Mouse (Mus musculus): ENCODE data around the gene Ubc. TPM values are rescaled to one million over a fixed set of nuclear protein-coding genes. Genes with fewer than 3 reads are reported as not detected.

The Ubc gene
- polyA plus RNA-seq, 1 experiment, result 585 TPM

- Histone ChIP-seq H3K4me1 (replicated peaks; ENCODE audit: control insufficient read depth, insufficient read depth, low read length) (peaks cover 11% of the 10 kb centered on the region), H3K4me3 (ENCODE audit: control insufficient read depth, insufficient read depth, low read length) (no peak overlapping the region), H3K27ac (ENCODE audit: control insufficient read depth, insufficient read depth, low read length) (no peak overlapping the region), H3K36me3 (ENCODE audit: control insufficient read depth, insufficient read depth, low read length) (no peaks in the 10 kb centered on the region), H3K27me3 (ENCODE audit: control insufficient read depth, insufficient read depth, low read length) (no peaks in the 10 kb centered on the region)
- TF ChIP-seq CTCF (IDR thresholded peaks at IDR 0.05; ENCODE audit: borderline replicate concordance, control insufficient read depth, extremely low read depth, insufficient read depth, low read length, poor library complexity) (no peak), POLR2A (IDR thresholded peaks at IDR 0.05; ENCODE audit: control insufficient read depth, extremely low read depth, insufficient read depth, low read length, poor library complexity) (no peak)
- no peak for DNase-seq
- 88% methylated on average over 4 of the region's 4 CpGs for WGBS
Observed at GRCm38 (mm10) chr5:125372027-125372426, 18.0 kb downstream of the Ubc start.

GRCm38 (mm10) chr5:125370950-125371693 lies 18.9 kb downstream of the Ubc start:
- no peak overlapping the region for H3K27ac ChIP-seq (ENCODE audit: control insufficient read depth, insufficient read depth, low read length)
- no peak for DNase-seq
- H3K4me1 ChIP-seq (replicated peaks; ENCODE audit: control insufficient read depth, insufficient read depth, low read length), result peaks cover 3% of the 10 kb centered on the region; the same call in 1 of the 2 replicates
- H3K4me3 ChIP-seq (ENCODE audit: control insufficient read depth, insufficient read depth, low read length), result no peak overlapping the region
- H3K27me3 ChIP-seq (ENCODE audit: control insufficient read depth, insufficient read depth, low read length), result no peaks in the 10 kb centered on the region
- H3K36me3 ChIP-seq (ENCODE audit: control insufficient read depth, insufficient read depth, low read length), result no peaks in the 10 kb centered on the region
- 92% methylated on average over 7 of the region's 7 CpGs for WGBS
- no peak for TF ChIP-seq CTCF (IDR thresholded peaks at IDR 0.05; ENCODE audit: borderline replicate concordance, control insufficient read depth, extremely low read depth, insufficient read depth, low read length, poor library complexity)
- no peak for TF ChIP-seq POLR2A (IDR thresholded peaks at IDR 0.05; ENCODE audit: control insufficient read depth, extremely low read depth, insufficient read depth, low read length, poor library complexity)

- WGBS, result under 1% methylated on average over 4 of the region's 4 CpGs
- H3K36me3 ChIP-seq (ENCODE audit: control insufficient read depth, insufficient read depth, low read length), result no peaks in the 10 kb centered on the region
- H3K4me3 ChIP-seq (ENCODE audit: control insufficient read depth, insufficient read depth, low read length), result no peak overlapping the region
- H3K27me3 ChIP-seq (ENCODE audit: control insufficient read depth, insufficient read depth, low read length), result no peaks in the 10 kb centered on the region
- no peak overlapping the region for H3K27ac ChIP-seq (ENCODE audit: control insufficient read depth, insufficient read depth, low read length)
- TF ChIP-seq CTCF (IDR thresholded peaks at IDR 0.05; ENCODE audit: borderline replicate concordance, control insufficient read depth, extremely low read depth, insufficient read depth, low read length, poor library complexity) (no peak), POLR2A (IDR thresholded peaks at IDR 0.05; ENCODE audit: control insufficient read depth, extremely low read depth, insufficient read depth, low read length, poor library complexity) (no peak)
- H3K4me1 ChIP-seq (replicated peaks; ENCODE audit: control insufficient read depth, insufficient read depth, low read length), result peaks cover 3% of the 10 kb centered on the region; the same call in 1 of the 2 replicates
- peak; percentile 70 for DNase-seq
Observed at GRCm38 (mm10) chr5:125368568-125368967, 21.4 kb downstream of the Ubc start.

- TF ChIP-seq POLR2A (IDR thresholded peaks at IDR 0.05; ENCODE audit: control insufficient read depth, extremely low read depth, insufficient read depth, low read length, poor library complexity) (no peak), CTCF (IDR thresholded peaks at IDR 0.05; ENCODE audit: borderline replicate concordance, control insufficient read depth, extremely low read depth, insufficient read depth, low read length, poor library complexity) (no peak)
- peaks cover 3% of the 10 kb centered on the region; the same call in 1 of the 2 replicates for H3K4me1 ChIP-seq (replicated peaks; ENCODE audit: control insufficient read depth, insufficient read depth, low read length)
- no peak overlapping the region for H3K27ac ChIP-seq (ENCODE audit: control insufficient read depth, insufficient read depth, low read length)
- H3K4me3 ChIP-seq (ENCODE audit: control insufficient read depth, insufficient read depth, low read length), result no peak overlapping the region
- DNase-seq, result no peak
- no peaks in the 10 kb centered on the region for H3K36me3 ChIP-seq (ENCODE audit: control insufficient read depth, insufficient read depth, low read length)
- H3K27me3 ChIP-seq (ENCODE audit: control insufficient read depth, insufficient read depth, low read length), result no peaks in the 10 kb centered on the region
- WGBS, result 76% methylated on average over 5 of the region's 5 CpGs
Observed at GRCm38 (mm10) chr5:125368156-125368555, 21.8 kb downstream of the Ubc start.

- peaks cover 3% of the 10 kb centered on the region; the same call in 1 of the 2 replicates for H3K4me1 ChIP-seq (replicated peaks; ENCODE audit: control insufficient read depth, insufficient read depth, low read length)
- DNase-seq, result no peak
- 83% methylated on average over 4 of the region's 4 CpGs for WGBS
Observed at GRCm38 (mm10) chr5:125364851-125365429, 25.1 kb downstream of the Ubc start.

GRCm38 (mm10) chr5:125363894-125364293 lies 26.1 kb downstream of the Ubc start:
- TF ChIP-seq CTCF (IDR thresholded peaks at IDR 0.05; ENCODE audit: borderline replicate concordance, control insufficient read depth, extremely low read depth, insufficient read depth, low read length, poor library complexity) (no peak), POLR2A (IDR thresholded peaks at IDR 0.05; ENCODE audit: control insufficient read depth, extremely low read depth, insufficient read depth, low read length, poor library complexity) (no peak)
- no peaks in the 10 kb centered on the region for H3K27me3 ChIP-seq (ENCODE audit: control insufficient read depth, insufficient read depth, low read length)
- 63% methylated on average over 7 of the region's 7 CpGs for WGBS
- peaks cover 3% of the 10 kb centered on the region; the same call in 1 of the 2 replicates for H3K4me1 ChIP-seq (replicated peaks; ENCODE audit: control insufficient read depth, insufficient read depth, low read length)
- no peak for DNase-seq
- H3K4me3 ChIP-seq (ENCODE audit: control insufficient read depth, insufficient read depth, low read length), result no peak overlapping the region
- H3K36me3 ChIP-seq (ENCODE audit: control insufficient read depth, insufficient read depth, low read length), result no peaks in the 10 kb centered on the region
- no peak overlapping the region for H3K27ac ChIP-seq (ENCODE audit: control insufficient read depth, insufficient read depth, low read length)

More at GRCm38 (mm10) chr5:125364851-125365429, 25.1 kb downstream of the Ubc start:
- Histone ChIP-seq H3K4me3 (ENCODE audit: control insufficient read depth, insufficient read depth, low read length) (no peak overlapping the region), H3K27me3 (ENCODE audit: control insufficient read depth, insufficient read depth, low read length) (no peaks in the 10 kb centered on the region), H3K36me3 (ENCODE audit: control insufficient read depth, insufficient read depth, low read length) (no peaks in the 10 kb centered on the region), H3K27ac (ENCODE audit: control insufficient read depth, insufficient read depth, low read length) (no peak overlapping the region)
- TF ChIP-seq CTCF (IDR thresholded peaks at IDR 0.05; ENCODE audit: borderline replicate concordance, control insufficient read depth, extremely low read depth, insufficient read depth, low read length, poor library complexity) (no peak), POLR2A (IDR thresholded peaks at IDR 0.05; ENCODE audit: control insufficient read depth, extremely low read depth, insufficient read depth, low read length, poor library complexity) (no peak)
